Mouse (Mus musculus) liver, embryonic 18 days (tissue): Measurements from ENCODE around the gene Mms22l. TPM values are rescaled to one million over a fixed set of nuclear protein-coding genes. Genes with fewer than 3 reads are reported as not detected.

Experiments used
- polyA plus RNA-seq: library from polyadenylated mRNA; depleted of rRNA; stranded (reverse); fragments of >200 nt; gene quantifications from 2 replicates; pipeline ENCODE4 v1.2.3, GENCODE M21; 2012; rRNA removed

The Mms22l gene
- 9.1 TPM in 2 replicates for polyA plus RNA-seq

GRCm38 (mm10) chr4:24496116-24496952 lies at the start of gene Mms22l:
Gene Mms22l, plus strand, starts transcription at chr4:24496451.

